Mouse (Mus musculus): Measurements from ENCODE around the gene Itga7. TPM values are rescaled to one million over a fixed set of nuclear protein-coding genes. Genes with fewer than 3 reads are reported as not detected.

Gene Itga7
- polyA plus RNA-seq, 1 experiment from 2014 or later, result 1.7 TPM

DNA sequence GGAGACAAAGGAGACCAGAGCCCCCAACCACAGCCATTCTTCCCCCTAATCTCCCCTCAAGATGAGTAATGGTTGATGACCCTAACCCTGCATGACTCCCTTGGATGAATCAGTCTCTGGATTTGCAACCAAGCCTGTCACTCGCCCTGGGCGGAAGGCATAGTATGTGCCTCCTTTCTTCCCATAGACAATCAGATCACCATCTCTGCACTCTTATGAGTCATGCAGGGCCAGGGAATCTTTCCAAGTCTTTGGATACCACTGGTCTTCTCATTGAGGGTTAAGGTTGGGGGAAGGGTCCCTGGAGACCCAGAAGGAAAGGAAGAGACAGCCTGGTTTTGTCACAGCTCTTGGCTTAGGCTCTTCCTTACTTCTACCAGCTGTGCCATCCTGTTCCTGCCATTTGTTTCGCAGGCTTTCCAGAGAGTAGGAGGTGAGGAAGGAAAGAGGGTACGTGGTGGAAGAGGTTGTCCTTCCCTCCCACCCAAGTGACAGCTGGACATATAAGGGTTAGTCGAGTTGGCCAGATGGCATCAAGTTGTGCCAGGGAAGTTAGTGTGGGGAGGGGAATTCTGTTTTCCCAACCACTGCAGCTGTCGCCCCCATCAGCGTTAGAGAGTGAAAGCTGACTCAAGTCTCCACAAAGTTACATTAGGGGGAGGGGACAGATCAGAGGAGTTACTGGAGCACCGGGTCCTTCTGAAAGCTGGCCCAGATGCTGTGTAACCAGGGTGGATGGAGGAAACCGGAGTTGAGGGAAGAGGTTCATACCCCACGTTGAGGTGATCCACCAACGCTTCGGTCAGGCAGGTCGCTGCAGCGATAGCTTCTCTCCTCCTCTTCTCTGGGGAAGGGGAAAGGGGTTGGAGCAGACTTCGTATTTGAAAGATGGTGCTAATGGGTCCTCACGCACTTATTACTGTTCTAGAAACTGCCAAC lies 11.5 kb upstream of the Itga7 start:
- Histone ChIP-seq H3K4me1 (replicated peaks; ENCODE audit: control insufficient read depth, insufficient read depth, low read length) (peaks cover 2% of the 10 kb centered on the region; the same call in 1 of the 2 replicates), H3K36me3 (ENCODE audit: control insufficient read depth, insufficient read depth, low read length) (no peaks in the 10 kb centered on the region), H3K27ac (ENCODE audit: low read depth, low read length) (no peak overlapping the region), H3K9ac (ENCODE audit: low read depth, low read length) (peak overlapping the region; percentile 87), H3K4me2 (replicated peaks; ENCODE audit: low read depth, low read length) (peak overlapping the region; percentile 69), H3K27me3 (ENCODE audit: control insufficient read depth, insufficient read depth, low read length) (no peaks in the 10 kb centered on the region), H3K9me3 (ENCODE audit: control insufficient read depth, low read length) (no peaks in the 10 kb centered on the region), H3K4me3 (ENCODE audit: low read depth, low read length) (peak overlapping the region; percentile 83)
- WGBS, result 74% methylated on average over 16 of the region's 16 CpGs
- DNase-seq (ENCODE audit: low spot score) (no peak), ATAC-seq (ENCODE audit: low FRiP score) (peak; percentile 2; the same call in 1 of the 2 replicates)

DNA sequence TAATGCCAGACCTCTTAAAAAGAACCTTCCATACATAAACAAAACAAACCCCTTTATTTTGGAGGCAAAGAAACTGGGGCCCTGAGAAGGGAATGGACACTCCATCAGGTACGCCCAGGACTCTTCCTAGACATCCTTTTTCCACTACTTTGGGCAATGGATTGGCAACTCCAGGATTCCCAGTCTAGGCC lies 10.9 kb upstream of the Itga7 start, which contains the start of gene Rdh5:
Gene Rdh5 (minus strand): TSS at position 67 of the 191 bp plus-strand sequence.
- peaks cover 2% of the 10 kb centered on the region; the same call in 1 of the 2 replicates for H3K4me1 ChIP-seq (replicated peaks; ENCODE audit: control insufficient read depth, insufficient read depth, low read length)
- ATAC-seq (ENCODE audit: low FRiP score), result no peak

DNA sequence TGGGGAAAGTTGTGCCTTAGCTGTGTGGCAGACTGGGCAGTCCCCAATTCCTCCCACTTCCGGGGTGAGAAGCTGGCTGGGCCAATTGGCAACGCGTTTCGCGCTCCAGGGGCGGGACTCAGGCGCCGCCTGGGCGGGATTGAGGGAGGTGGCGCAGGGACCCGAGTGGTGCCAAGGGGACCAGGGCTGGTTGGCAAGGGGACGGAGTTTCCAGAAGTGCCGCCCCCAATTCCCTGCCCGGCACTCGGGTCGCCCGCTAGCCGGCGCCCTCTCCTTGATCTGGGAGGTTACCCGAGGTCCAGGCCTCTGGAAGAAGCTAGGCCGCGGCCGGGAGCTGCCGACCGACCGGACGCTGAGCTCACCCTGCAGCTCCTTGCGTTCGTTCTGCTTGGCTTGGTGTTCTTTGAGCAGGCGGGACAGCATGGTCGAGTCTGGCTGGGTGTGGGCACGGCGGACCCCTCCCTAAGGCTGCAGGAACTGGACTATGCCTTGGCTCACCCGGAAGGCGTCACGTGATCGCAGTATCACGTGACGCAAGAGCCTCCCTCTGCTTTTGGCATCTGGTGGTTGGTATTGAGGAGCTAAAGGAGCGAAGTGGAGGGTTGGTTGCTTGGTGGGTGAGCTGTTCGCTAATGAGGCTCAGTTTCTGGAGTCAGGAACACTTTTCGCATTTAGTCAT lies 10.5 kb upstream of the Itga7 start:
- peak overlapping the region; percentile 82 for H3K27ac ChIP-seq (ENCODE audit: low read depth, low read length)
- DNase-seq (ENCODE audit: low spot score) (peak; percentile 92), ATAC-seq (ENCODE audit: low FRiP score) (peak; percentile 95)
- no peaks in the 10 kb centered on the region for H3K36me3 ChIP-seq (ENCODE audit: control insufficient read depth, insufficient read depth, low read length)
- H3K4me3 ChIP-seq (ENCODE audit: low read depth, low read length), result peak overlapping the region; percentile 83
- no peaks in the 10 kb centered on the region for H3K27me3 ChIP-seq (ENCODE audit: control insufficient read depth, insufficient read depth, low read length)
- WGBS, result under 1% methylated on average over 39 of the region's 42 CpGs
- H3K4me1 ChIP-seq (replicated peaks; ENCODE audit: control insufficient read depth, insufficient read depth, low read length), result peaks cover 2% of the 10 kb centered on the region; the same call in 1 of the 2 replicates
- no peaks in the 10 kb centered on the region for H3K9me3 ChIP-seq (ENCODE audit: control insufficient read depth, low read length)
- H3K9ac ChIP-seq (ENCODE audit: low read depth, low read length), result peak overlapping the region; percentile 87
- peak overlapping the region; percentile 69 for H3K4me2 ChIP-seq (replicated peaks; ENCODE audit: low read depth, low read length)

More for the DNA sequence above, 10.9 kb upstream of the Itga7 start, which contains the start of gene Rdh5:
- Histone ChIP-seq H3K4me3 (ENCODE audit: low read depth, low read length) (peak within 1 kb of the TSS; percentile 83), H3K9ac (ENCODE audit: low read depth, low read length) (peak within 1 kb of the TSS; percentile 87), H3K9me3 (ENCODE audit: control insufficient read depth, low read length) (no peaks in the 10 kb centered on the region), H3K27me3 (ENCODE audit: control insufficient read depth, insufficient read depth, low read length) (no peaks in the 10 kb centered on the region), H3K27ac (ENCODE audit: low read depth, low read length) (peak within 1 kb of the TSS; percentile 82), H3K36me3 (ENCODE audit: control insufficient read depth, insufficient read depth, low read length) (no peaks in the 10 kb centered on the region), H3K4me2 (replicated peaks; ENCODE audit: low read depth, low read length) (peak within 1 kb of the TSS; percentile 69)
- WGBS, result 5% methylated on average over 1 of the region's 1 CpGs
- no peak for DNase-seq (ENCODE audit: low spot score)

DNA sequence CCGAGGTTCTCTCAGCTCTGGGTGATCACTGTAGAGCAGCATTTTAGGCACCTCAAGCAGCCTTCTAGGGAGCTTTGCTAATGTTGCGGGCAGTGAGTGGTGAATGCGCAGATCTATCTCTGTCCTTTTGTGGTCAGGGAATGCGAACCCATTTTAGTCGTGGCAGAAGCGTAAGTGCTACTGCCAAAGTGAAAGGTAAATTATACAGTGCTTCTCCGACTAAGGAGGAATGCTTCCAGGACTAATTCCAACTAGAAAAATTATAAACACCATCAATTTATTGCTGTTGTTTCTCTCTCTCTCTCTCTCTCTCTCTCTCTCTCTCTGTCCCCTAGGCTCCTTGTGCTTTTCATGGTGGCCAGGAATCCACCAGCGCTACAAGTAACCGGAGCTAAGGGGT lies 9.7 kb upstream of the Itga7 start, which contains the start of gene Bloc1s1:
Gene Bloc1s1 (minus strand): TSS at position 101 of the 400 bp plus-strand sequence.
- 72% methylated on average over 9 of the region's 9 CpGs for WGBS
- peak within 1 kb of the TSS; percentile 82 for H3K27ac ChIP-seq (ENCODE audit: low read depth, low read length)

GRCm38 (mm10) chr10:128928356-128928755 lies 5.3 kb upstream of the Itga7 start:
- H3K4me3 ChIP-seq (ENCODE audit: low read depth, low read length), result no peak overlapping the region
- no peak overlapping the region for H3K27ac ChIP-seq (ENCODE audit: low read depth, low read length)
- no peak overlapping the region for H3K4me2 ChIP-seq (replicated peaks; ENCODE audit: low read depth, low read length)
- ATAC-seq (ENCODE audit: low FRiP score) (no peak), DNase-seq (ENCODE audit: low spot score) (no peak)
- no peak overlapping the region for H3K9ac ChIP-seq (ENCODE audit: low read depth, low read length)
- H3K9me3 ChIP-seq (ENCODE audit: control insufficient read depth, low read length), result no peaks in the 10 kb centered on the region
- H3K27me3 ChIP-seq (ENCODE audit: control insufficient read depth, insufficient read depth, low read length), result peaks cover 13% of the 10 kb centered on the region; the same call in 1 of the 2 replicates
- 32% methylated on average over 4 of the region's 4 CpGs for whole genome bisulfite sequencing
- H3K36me3 ChIP-seq (ENCODE audit: control insufficient read depth, insufficient read depth, low read length), result no peaks in the 10 kb centered on the region
- no peaks in the 10 kb centered on the region; the same call in 1 of the 2 replicates for H3K4me1 ChIP-seq (replicated peaks; ENCODE audit: control insufficient read depth, insufficient read depth, low read length)

More for the DNA sequence above, 9.7 kb upstream of the Itga7 start, which contains the start of gene Bloc1s1:
- Histone ChIP-seq H3K4me2 (replicated peaks; ENCODE audit: low read depth, low read length) (peak within 1 kb of the TSS; percentile 69), H3K27me3 (ENCODE audit: control insufficient read depth, insufficient read depth, low read length) (no peaks in the 10 kb centered on the region), H3K4me3 (ENCODE audit: low read depth, low read length) (peak within 1 kb of the TSS; percentile 83), H3K4me1 (replicated peaks; ENCODE audit: control insufficient read depth, insufficient read depth, low read length) (peaks cover 2% of the 10 kb centered on the region; the same call in 1 of the 2 replicates), H3K9me3 (ENCODE audit: control insufficient read depth, low read length) (no peaks in the 10 kb centered on the region), H3K36me3 (ENCODE audit: control insufficient read depth, insufficient read depth, low read length) (no peaks in the 10 kb centered on the region), H3K9ac (ENCODE audit: low read depth, low read length) (peak within 1 kb of the TSS; percentile 87)
- peak; percentile 1; the same call in 1 of the 2 replicates for ATAC-seq (ENCODE audit: low FRiP score)
- DNase-seq (ENCODE audit: low spot score), result no peak

DNA sequence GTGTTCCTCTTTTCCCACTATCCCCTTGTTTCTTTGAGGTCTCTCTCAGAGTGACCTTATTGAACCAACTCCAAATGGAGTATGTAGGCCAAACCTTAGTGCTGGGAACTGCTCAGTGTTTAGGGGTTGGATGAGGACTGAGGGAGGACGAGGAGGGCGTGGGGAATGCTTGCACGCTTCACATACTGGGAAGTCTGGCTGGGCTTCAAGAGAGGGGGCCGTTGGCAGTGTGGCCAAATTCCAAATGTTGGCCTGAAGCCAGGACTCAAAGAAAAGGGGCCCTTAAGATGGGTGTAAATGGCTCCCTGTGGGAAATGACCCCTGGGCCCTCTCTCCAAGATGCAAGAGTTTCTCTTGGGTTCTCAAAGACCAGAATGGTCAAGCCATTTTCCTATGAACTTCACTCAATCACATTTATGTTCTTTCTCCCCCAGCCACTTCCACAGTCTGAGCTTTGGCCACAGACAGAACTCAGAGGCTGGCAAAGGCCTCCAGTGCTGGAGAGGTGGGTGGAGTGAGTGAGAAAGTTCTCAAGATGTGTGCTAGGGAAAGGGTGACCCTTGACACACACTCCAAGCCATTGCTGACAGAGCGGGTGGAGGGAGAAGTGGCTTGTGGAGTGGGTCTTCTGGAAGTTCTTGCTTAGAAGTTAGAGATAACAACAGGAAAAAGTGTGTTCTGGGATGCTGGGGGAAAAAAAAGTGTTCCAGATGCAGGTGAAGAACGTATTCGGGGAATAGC lies 3.8 kb upstream of the Itga7 start:
- H3K4me2 ChIP-seq (replicated peaks; ENCODE audit: low read depth, low read length), result no peak overlapping the region
- H3K4me3 ChIP-seq (ENCODE audit: low read depth, low read length), result no peak overlapping the region
- DNase-seq (ENCODE audit: low spot score) (no peak), ATAC-seq (ENCODE audit: low FRiP score) (no peak)
- H3K27me3 ChIP-seq (ENCODE audit: control insufficient read depth, insufficient read depth, low read length), result peaks cover 25% of the 10 kb centered on the region; the same call in 1 of the 2 replicates
- H3K36me3 ChIP-seq (ENCODE audit: control insufficient read depth, insufficient read depth, low read length), result no peaks in the 10 kb centered on the region
- no peak overlapping the region for H3K9ac ChIP-seq (ENCODE audit: low read depth, low read length)
- no peaks in the 10 kb centered on the region for H3K4me1 ChIP-seq (replicated peaks; ENCODE audit: control insufficient read depth, insufficient read depth, low read length)
- H3K27ac ChIP-seq (ENCODE audit: low read depth, low read length), result no peak overlapping the region
- WGBS, result 72% methylated on average over 7 of the region's 7 CpGs
- no peaks in the 10 kb centered on the region for H3K9me3 ChIP-seq (ENCODE audit: control insufficient read depth, low read length)

DNA sequence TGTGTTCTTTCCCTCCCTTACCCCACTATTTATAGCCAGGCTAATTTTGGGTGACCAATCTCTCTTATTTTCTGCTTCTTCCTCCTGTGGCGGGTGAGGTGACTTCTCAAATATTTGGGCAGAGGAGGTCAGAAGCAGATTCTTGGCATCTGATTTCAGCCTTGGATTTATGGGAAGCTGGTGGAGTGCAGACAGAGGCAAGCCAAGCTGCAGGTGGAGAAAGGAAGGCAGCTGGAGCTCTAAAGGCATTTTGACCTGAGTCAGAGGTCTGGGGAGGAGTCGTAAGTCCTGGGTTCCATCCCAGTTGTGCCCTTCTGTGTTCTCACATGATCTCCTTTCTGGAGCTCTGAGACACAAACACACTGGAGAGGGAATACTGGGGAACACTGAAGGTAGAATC lies 2.2 kb upstream of the Itga7 start:
- DNase-seq (ENCODE audit: low spot score) (no peak), ATAC-seq (ENCODE audit: low FRiP score) (no peak)
- H3K36me3 ChIP-seq (ENCODE audit: control insufficient read depth, insufficient read depth, low read length), result no peaks in the 10 kb centered on the region
- H3K4me3 ChIP-seq (ENCODE audit: low read depth, low read length), result no peak overlapping the region
- WGBS, result 75% methylated on average over 2 of the region's 2 CpGs
- H3K27ac ChIP-seq (ENCODE audit: low read depth, low read length), result no peak overlapping the region
- no peak overlapping the region for H3K9ac ChIP-seq (ENCODE audit: low read depth, low read length)
- H3K9me3 ChIP-seq (ENCODE audit: control insufficient read depth, low read length), result no peaks in the 10 kb centered on the region
- peaks cover 31% of the 10 kb centered on the region; the same call in 1 of the 2 replicates for H3K27me3 ChIP-seq (ENCODE audit: control insufficient read depth, insufficient read depth, low read length)
- H3K4me1 ChIP-seq (replicated peaks; ENCODE audit: control insufficient read depth, insufficient read depth, low read length), result no peaks in the 10 kb centered on the region
- H3K4me2 ChIP-seq (replicated peaks; ENCODE audit: low read depth, low read length), result no peak overlapping the region

GRCm38 (mm10) chr10:128933976-128934721 lies 531 bp downstream of the Itga7 start:
- H3K9me3 ChIP-seq (ENCODE audit: control insufficient read depth, low read length), result no peaks in the 10 kb centered on the region
- H3K4me3 ChIP-seq (ENCODE audit: low read depth, low read length), result peak overlapping the region; percentile 39
- H3K27me3 ChIP-seq (ENCODE audit: control insufficient read depth, insufficient read depth, low read length), result peaks cover 31% of the 10 kb centered on the region; the same call in 1 of the 2 replicates
- H3K36me3 ChIP-seq (ENCODE audit: control insufficient read depth, insufficient read depth, low read length), result no peaks in the 10 kb centered on the region
- H3K27ac ChIP-seq (ENCODE audit: low read depth, low read length), result no peak overlapping the region
- WGBS, result 4% methylated on average over 21 of the region's 21 CpGs
- ATAC-seq (ENCODE audit: low FRiP score) (peak; percentile 49), DNase-seq (ENCODE audit: low spot score) (peak; percentile 45)
- peak overlapping the region; percentile 45 for H3K9ac ChIP-seq (ENCODE audit: low read depth, low read length)
- no peaks in the 10 kb centered on the region for H3K4me1 ChIP-seq (replicated peaks; ENCODE audit: control insufficient read depth, insufficient read depth, low read length)
- H3K4me2 ChIP-seq (replicated peaks; ENCODE audit: low read depth, low read length), result peak overlapping the region; percentile 80
